Mouse (Mus musculus): ENCODE measurements at regions not wholly inside any gene's neighbourhood (a gene's known extent, or its start where the extent isn't known, plus 50 kb on each side); places are given as distances from the start of the nearest gene placed in this dataset.

GRCm38 (mm10) chr5:101359986-101360385, 304.8 kb downstream of the Nkx6-1 start:
- TF ChIP-seq CTCF (IDR thresholded peaks at IDR 0.05; ENCODE audit: insufficient read depth, low read length) (no peak), POLR2A (IDR thresholded peaks at IDR 0.05; ENCODE audit: borderline replicate concordance, extremely low read depth, low read depth, low read length) (no peak)
